Mouse (Mus musculus) kidney, embryonic 16.5 days (tissue): ENCODE results near the gene Ncor2. TPM values are rescaled to one million over a fixed set of nuclear protein-coding genes. Genes with fewer than 3 reads are reported as not detected.

Source experiments
- ATAC-seq: fragments of 200-750 bp; cut with Nextera tagmentation; 2 replicates; pipeline ENCODE4 v1.8.0; 2017; ENCODE audit warnings: moderate TSS enrichment; ENCODE audit not compliant: low FRiP score, low TSS enrichment
- H3K27ac ChIP-seq: fragments of 300-500 bp; sonication (generic); 2 replicates; pipeline ENCODE4 v1.5.1; 2014; ENCODE audit warnings: low read length
- H3K27me3 ChIP-seq: fragments of 300-500 bp; sonication (generic); 2 replicates; pipeline ENCODE4 v1.6.1; 2014; ENCODE audit warnings: low read length, control low read depth, mixed read lengths; ENCODE audit not compliant: insufficient read depth
- H3K36me3 ChIP-seq: fragments of 300-500 bp; sonication (generic); 2 replicates; pipeline ENCODE4 v1.6.1; 2014; ENCODE audit warnings: low read length, control low read depth, mixed read lengths; ENCODE audit not compliant: insufficient read depth
- H3K4me1 ChIP-seq: fragments of 300-500 bp; sonication (generic); 2 replicates; pipeline ENCODE4 v1.6.1; 2014; ENCODE audit warnings: low read length, control low read depth, mixed read lengths; ENCODE audit not compliant: insufficient read depth
- H3K4me2 ChIP-seq: fragments of 300-500 bp; sonication (generic); replicated peaks from 2 replicates; pipeline ENCODE4 v1.6.1; 2014; ENCODE audit warnings: low read depth, low read length
- H3K4me3 ChIP-seq: fragments of 300-500 bp; sonication (generic); 2 replicates; pipeline ENCODE4 v1.5.1; 2014; ENCODE audit warnings: mild to moderate bottlenecking, low read length
- H3K9ac ChIP-seq: fragments of 300-500 bp; sonication (generic); replicated peaks from 2 replicates; pipeline ENCODE4 v1.6.1; 2014; ENCODE audit warnings: low read length
- H3K9me3 ChIP-seq: fragments of 300-500 bp; sonication (generic); 2 replicates; pipeline ENCODE4 v1.6.1; 2016; ENCODE audit warnings: low read length, control low read depth
- WGBS: fragments of 180-500 bp; shearing (Covaris S2); extraction: QIAGEN DNeasy Blood & Tissue Kit; methylation state at CpG from one replicate; pipeline ENCODE4 v1.1.7; 2014; 5-methylcytosine and 5-hydroxymethylcytosine counted together
- polyA plus RNA-seq: library from polyadenylated mRNA; unstranded; fragments of >200 nt; fragmentation: Nextera tagmentation; extraction: Ambion mirVana; gene quantifications from 2 replicates; pipeline ENCODE4 v1.2.1, GENCODE M21; 2015

Ncor2 gene
- polyA plus RNA-seq, 1 experiment from 2014 or later = 27.5 TPM

DNA sequence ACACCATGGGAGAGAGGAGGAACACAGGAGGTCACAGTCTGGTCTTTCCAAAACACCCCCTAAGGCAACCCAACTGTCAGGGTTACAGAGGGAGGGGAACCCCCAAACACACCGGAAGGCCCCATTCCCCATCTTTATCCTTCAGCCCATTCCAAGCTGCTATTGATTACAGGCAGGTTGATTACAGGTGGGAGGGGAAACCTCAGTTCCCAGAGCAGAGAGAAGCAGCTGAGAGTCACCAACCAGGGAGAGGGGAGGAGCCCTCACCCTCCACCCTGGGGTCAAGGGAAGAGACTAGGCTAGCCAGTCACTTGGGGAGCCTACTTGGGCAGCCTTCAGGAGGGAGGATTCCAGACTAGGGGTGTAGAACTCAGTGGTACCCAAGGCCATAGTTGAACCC lies 5.2 kb downstream of the Ncor2 start:
- Histone ChIP-seq H3K4me3 (no peak overlapping the region), H3K27me3 (no peaks in the 10 kb centered on the region), H3K4me1 (peaks cover 77% of the 10 kb centered on the region), H3K36me3 (no peaks in the 10 kb centered on the region), H3K4me2 (no peak overlapping the region), H3K9me3 (no peaks in the 10 kb centered on the region), H3K27ac (no peak overlapping the region), H3K9ac (0 out of 2 replicates have a peak overlapping the region, but pooled peaks have one; percentile 20)
- ATAC-seq = no peak
- WGBS = 67% methylated on average over 1 of the region's 1 CpGs

DNA sequence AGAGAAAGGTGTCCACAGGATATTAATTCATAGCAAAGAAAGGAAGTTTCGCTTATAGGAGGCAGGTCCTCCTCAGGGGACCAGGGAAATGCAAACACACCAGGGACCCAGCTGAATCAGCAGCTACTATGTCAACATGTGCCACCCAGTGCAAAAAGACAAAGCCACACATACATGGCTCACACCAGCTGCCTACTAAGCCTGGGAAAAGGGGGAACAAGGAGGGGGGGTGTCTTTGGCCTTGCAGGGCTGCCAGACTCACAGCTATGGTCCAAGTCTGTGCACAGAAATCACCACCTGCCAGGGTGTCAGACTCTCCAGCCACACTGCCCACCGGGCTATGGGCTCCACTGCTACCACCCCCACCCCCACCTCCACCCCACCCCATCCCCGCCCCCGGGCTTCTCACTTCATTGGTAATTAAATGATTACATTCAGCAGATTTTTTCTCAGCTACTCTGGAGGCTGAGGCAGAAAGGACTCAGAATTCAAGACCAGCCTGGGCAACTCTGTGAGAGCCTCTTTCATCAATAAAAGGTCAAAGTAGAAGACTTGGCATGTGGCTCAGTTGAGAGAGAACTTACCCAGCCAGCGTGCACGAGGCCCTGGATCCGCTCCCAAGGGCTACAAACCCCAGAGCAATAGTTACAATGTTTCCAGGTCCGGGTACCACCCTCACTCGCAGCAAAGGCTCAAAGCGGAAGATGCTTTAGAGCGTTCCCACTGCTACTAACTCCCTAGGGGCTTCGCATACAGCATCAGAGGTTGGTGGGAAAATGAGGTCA lies 6.0 kb downstream of the Ncor2 start:
- H3K4me1 ChIP-seq = peaks cover 80% of the 10 kb centered on the region
- ATAC-seq = no peak
- no peak overlapping the region for H3K4me2 ChIP-seq
- H3K36me3 ChIP-seq = no peaks in the 10 kb centered on the region
- H3K9ac ChIP-seq = no peak overlapping the region
- no peaks in the 10 kb centered on the region for H3K9me3 ChIP-seq
- H3K4me3 ChIP-seq = no peak overlapping the region
- no peaks in the 10 kb centered on the region for H3K27me3 ChIP-seq
- 57% methylated on average over 12 of the region's 12 CpGs for WGBS
- no peak overlapping the region for H3K27ac ChIP-seq

DNA sequence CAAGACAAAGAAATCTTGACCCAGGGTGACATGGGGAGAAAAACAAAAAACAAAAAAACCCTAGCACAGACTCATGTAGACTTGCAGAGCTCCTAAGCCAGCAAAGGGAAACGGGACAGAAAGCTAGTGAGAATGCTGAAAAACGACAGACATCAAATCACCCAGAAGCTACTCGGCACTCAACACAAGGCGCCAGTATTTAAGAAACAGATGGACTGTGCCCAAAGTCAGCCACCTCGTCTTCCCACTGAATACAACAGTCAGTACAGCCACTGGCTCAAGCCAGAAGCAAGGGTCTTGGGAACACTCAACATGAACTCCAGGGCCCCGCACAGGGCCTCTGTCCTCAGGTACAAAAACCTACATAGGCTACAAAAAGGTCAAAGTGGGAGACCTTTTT lies 7.8 kb downstream of the Ncor2 start:
- Histone ChIP-seq H3K27ac (no peak overlapping the region), H3K36me3 (no peaks in the 10 kb centered on the region), H3K9ac (no peak overlapping the region), H3K4me1 (peaks cover 83% of the 10 kb centered on the region), H3K4me2 (no peak overlapping the region), H3K27me3 (no peaks in the 10 kb centered on the region), H3K9me3 (no peaks in the 10 kb centered on the region), H3K4me3 (no peak overlapping the region)
- ATAC-seq = no peak
- 60% methylated on average over 6 of the region's 6 CpGs for WGBS

DNA sequence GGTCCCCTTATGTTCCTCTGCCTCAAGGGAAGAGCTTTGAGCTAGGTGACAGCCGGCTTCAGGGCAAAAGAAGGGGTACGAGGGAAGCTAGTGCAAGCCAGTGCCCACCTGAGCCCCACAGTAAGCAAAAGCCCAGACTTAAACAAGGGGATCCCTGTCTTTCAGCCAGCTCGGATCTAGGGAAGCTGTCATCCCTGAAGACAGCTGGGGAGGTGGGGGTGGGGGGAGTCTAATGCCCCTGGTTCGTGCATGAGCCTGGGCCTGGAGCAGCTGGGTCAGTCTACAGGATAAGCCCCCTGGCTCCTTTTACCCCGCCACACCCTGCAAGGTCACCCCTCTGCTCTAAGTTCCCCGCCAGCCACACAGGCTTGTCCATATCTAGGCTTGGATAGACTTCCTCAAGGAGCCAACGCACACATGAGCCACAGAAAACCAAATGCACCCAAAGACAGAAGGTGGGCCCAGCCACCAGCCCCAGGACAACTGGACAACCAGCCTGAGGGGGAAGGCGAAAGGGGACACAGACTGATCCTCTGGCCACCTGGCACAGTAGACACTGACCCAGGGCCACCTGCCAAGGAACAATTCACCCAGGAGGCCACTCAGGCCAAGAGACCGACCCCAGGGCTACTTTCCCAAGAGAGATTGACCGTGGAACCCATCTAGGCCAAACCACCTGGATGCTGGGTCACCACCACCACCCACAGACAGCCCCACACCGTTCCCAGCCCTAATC lies 8.7 kb downstream of the Ncor2 start:
- no peak overlapping the region for H3K4me3 ChIP-seq
- H3K36me3 ChIP-seq = no peaks in the 10 kb centered on the region
- H3K27me3 ChIP-seq = no peaks in the 10 kb centered on the region
- H3K9me3 ChIP-seq = no peaks in the 10 kb centered on the region
- H3K4me2 ChIP-seq = no peak overlapping the region
- H3K27ac ChIP-seq = no peak overlapping the region
- H3K9ac ChIP-seq = no peak overlapping the region
- WGBS = 78% methylated on average over 11 of the region's 11 CpGs
- peaks cover 83% of the 10 kb centered on the region for H3K4me1 ChIP-seq
- no peak for ATAC-seq

DNA sequence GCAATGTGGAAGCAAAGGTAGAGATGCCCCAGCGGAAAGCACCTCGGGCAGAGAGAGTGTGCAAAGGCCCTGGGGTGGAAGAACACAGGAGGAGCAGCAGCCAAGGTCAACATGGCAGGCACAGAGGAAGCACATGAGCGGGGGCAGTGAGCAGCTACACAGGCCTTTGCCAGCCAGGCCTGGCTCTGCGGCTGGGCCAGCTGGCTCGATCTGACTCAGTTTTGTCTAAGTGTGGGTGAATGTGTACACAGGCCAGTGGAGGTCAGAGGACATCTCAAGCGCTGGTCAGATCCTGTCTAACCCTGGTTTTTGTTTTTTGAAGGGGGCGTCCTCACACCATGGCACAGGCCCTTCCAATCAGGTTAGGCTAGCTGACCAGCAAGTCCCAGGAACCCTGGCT lies 10.9 kb downstream of the Ncor2 start:
- Histone ChIP-seq H3K27me3 (no peaks in the 10 kb centered on the region), H3K9ac (no peak overlapping the region), H3K36me3 (no peaks in the 10 kb centered on the region), H3K9me3 (no peaks in the 10 kb centered on the region), H3K4me3 (no peak overlapping the region), H3K4me1 (peaks cover 86% of the 10 kb centered on the region), H3K27ac (no peak overlapping the region), H3K4me2 (no peak overlapping the region)
- WGBS = 79% methylated on average over 7 of the region's 7 CpGs
- ATAC-seq = no peak

DNA sequence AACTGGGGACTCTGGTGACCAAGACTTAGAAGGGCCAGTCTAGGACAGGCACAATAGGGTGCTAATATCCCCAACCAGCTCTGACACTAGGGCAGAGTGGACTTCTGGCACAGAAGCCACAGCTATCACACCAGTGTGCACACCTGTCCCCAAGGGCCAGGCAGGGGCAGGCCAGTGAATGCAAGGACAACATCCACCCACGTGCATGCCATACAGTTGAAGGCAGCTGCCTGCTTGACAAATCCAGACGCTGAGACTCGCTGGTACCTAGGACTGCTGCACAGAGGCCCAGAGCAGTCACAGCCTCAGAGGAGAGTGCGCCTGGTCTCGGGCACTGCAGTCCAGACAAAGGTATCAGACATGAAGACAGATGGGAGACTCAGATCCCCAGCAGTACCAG lies 11.5 kb downstream of the Ncor2 start:
- Histone ChIP-seq H3K27me3 (no peaks in the 10 kb centered on the region), H3K9me3 (no peaks in the 10 kb centered on the region), H3K27ac (no peak overlapping the region), H3K4me3 (no peak overlapping the region), H3K9ac (no peak overlapping the region), H3K36me3 (no peaks in the 10 kb centered on the region), H3K4me1 (peaks cover 85% of the 10 kb centered on the region), H3K4me2 (no peak overlapping the region)
- no peak for ATAC-seq
- WGBS = 61% methylated on average over 5 of the region's 5 CpGs

DNA sequence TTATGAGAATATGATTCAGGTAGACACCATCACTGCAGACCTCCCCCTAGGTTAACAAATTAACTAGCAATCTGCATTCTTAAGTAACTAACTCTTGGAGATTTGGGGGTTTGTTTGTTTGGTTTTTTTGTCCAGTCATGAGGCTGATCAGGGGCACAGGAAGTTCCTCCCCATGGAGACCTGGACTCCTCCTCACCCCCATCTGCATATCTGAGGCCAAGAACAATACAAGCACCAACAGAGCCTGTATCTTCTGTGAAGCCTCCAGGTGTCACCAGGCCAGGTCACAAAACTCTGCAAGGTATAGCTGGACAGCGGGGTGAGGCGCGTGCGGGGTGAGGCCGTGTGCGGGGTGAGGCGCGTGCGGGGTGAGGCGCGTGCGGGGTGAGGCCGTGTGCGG lies 13.0 kb downstream of the Ncor2 start:
- H3K4me2 ChIP-seq = no peak overlapping the region
- no peaks in the 10 kb centered on the region for H3K9me3 ChIP-seq
- no peak for ATAC-seq
- H3K4me3 ChIP-seq = no peak overlapping the region
- H3K27ac ChIP-seq = peak overlapping the region; percentile 79; the same call in 1 of the 2 replicates
- WGBS = 82% methylated on average over 14 of the region's 14 CpGs
- H3K27me3 ChIP-seq = no peaks in the 10 kb centered on the region
- no peaks in the 10 kb centered on the region for H3K36me3 ChIP-seq
- H3K4me1 ChIP-seq = peaks cover 79% of the 10 kb centered on the region
- H3K9ac ChIP-seq = peak overlapping the region; percentile 29; the same call in 1 of the 2 replicates

DNA sequence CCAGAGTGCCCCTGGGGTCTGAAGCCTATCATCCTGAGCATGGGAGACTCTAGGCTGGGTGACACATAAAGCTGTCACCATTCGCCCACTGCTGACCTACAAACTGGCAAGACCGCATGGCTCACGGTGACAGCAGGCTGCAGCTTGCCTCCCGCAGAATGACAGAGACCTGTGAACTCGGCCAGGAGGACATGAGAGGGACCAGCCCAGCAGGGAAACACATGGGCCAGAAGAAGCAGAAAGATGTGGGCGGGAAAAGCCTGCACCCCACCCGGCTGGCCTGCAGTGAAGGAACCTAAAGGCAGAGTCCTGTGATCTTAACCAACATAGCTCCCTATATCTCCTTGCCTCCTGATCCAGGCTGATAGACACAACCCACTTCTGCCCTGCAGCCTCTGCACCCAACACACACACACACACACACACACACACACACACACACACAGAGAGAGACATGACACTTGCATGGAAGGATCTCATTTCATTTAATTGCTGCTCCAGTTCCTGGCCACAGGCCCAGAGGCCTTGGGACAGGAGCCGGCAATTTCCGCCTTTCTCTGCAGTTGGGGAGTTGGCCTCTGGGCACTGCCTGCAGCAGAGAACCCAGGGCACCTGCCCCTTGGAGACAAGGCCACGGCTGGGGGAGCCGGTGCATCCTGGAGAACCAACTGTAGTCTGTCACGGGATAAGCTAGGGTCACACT lies 14.4 kb downstream of the Ncor2 start:
- Histone ChIP-seq H3K4me2 (0 out of 2 replicates have a peak overlapping the region, but pooled peaks have one; percentile 12), H3K9ac (no peak overlapping the region), H3K4me3 (no peak overlapping the region), H3K27ac (peak overlapping the region; percentile 79), H3K4me1 (peaks cover 84% of the 10 kb centered on the region), H3K27me3 (no peaks in the 10 kb centered on the region), H3K9me3 (no peaks in the 10 kb centered on the region), H3K36me3 (no peaks in the 10 kb centered on the region)
- ATAC-seq = peak; percentile 65
- WGBS = 16% methylated on average over 12 of the region's 12 CpGs

DNA sequence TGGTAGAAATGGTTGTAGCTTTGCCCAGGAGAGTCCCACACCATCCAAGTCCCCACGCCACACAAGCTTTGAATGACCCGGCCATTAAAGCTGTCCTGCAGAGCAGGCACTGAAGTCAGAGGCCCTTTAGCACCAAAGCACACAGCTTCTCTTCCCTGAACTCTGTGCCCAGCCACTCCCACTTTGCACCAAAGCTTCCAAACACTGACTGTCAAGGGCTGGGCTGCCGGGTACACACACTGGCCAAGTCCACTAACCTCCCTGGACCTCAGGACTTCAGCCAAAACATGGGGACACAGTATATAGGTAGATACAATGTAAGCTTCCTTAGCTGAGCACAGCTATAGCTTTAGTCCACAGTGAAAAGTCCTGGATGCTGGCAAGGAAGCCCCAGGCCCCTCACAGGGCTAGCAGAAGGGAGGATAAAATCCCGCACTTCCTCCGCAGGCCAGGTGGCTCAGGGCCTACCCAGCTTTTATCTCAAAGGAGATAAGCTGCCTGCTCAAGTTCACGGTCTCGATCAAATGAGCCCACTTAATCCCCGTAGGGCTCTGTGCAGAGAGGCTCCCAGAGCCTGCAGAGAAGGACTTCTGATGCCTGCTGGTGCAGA lies 15.5 kb downstream of the Ncor2 start:
- Histone ChIP-seq H3K36me3 (no peaks in the 10 kb centered on the region), H3K9me3 (no peaks in the 10 kb centered on the region), H3K4me2 (no peak overlapping the region), H3K27me3 (no peaks in the 10 kb centered on the region), H3K27ac (no peak overlapping the region), H3K4me3 (no peak overlapping the region), H3K9ac (peak overlapping the region; percentile 25; the same call in 1 of the 2 replicates), H3K4me1 (peaks cover 86% of the 10 kb centered on the region)
- 35% methylated on average over 8 of the region's 8 CpGs for WGBS
- no peak for ATAC-seq
